Mouse (Mus musculus) ES-E14 (cell line): ENCODE data around the gene Ddx17. TPM values are rescaled to one million over a fixed set of nuclear protein-coding genes. Genes with fewer than 3 reads are reported as not detected.

Experiments used
- DNase-seq: peaks from one replicate; pipeline ENCODE4 v3.0.0-alpha.2; 2013; ENCODE audit warnings: low read depth, low spot score
- H3K27ac ChIP-seq: 2 replicates; pipeline ENCODE4 v1.5.1; 2012; ENCODE audit warnings: low read depth, mild to moderate bottlenecking, low read length, moderate library complexity, mixed read lengths; ENCODE audit not compliant: poor library complexity, insufficient read depth, severe bottlenecking
- H3K36me3 ChIP-seq: 2 replicates; pipeline ENCODE4 v1.6.1; 2012; ENCODE audit warnings: mild to moderate bottlenecking, low read length, moderate library complexity, mixed read lengths; ENCODE audit not compliant: control insufficient read depth, poor library complexity, insufficient read depth, severe bottlenecking
- H3K4me1 ChIP-seq, 2 experiments: fragments of 150-350 bp in 1 of 2; sonication (generic) in 1 of 2; 2 replicates each; pipeline ENCODE4 v1.6.1; 2012; ENCODE audit warnings: low read length in 2 of 2, mild to moderate bottlenecking in 1 of 2, mixed read lengths in 1 of 2; ENCODE audit not compliant: control insufficient read depth in 2 of 2, insufficient read depth in 2 of 2, poor library complexity in 1 of 2
- H3K4me3 ChIP-seq, 2 experiments: fragments of 150-350 bp in 1 of 2; sonication (generic) in 1 of 2; 2 replicates each; pipeline ENCODE4 v1.5.1; 2012; ENCODE audit warnings: low read length in 2 of 2, low read depth in 1 of 2, mild to moderate bottlenecking in 1 of 2, mixed read lengths in 1 of 2; ENCODE audit not compliant: insufficient read depth in 1 of 2, poor library complexity in 1 of 2, severe bottlenecking in 1 of 2
- H3K9ac ChIP-seq: 2 replicates; pipeline ENCODE4 v1.6.1; 2012; ENCODE audit warnings: low read depth, mild to moderate bottlenecking, low read length, mixed read lengths; ENCODE audit not compliant: poor library complexity, insufficient read depth, severe bottlenecking
- H3K9me3 ChIP-seq: fragments of 150-350 bp; sonication (generic); 2 replicates; pipeline ENCODE4 v1.6.1; 2012; ENCODE audit warnings: low read depth, mild to moderate bottlenecking, low read length; ENCODE audit not compliant: control insufficient read depth, insufficient read depth
- CHD2 ChIP-seq: IDR thresholded peaks from 2 replicates; pipeline ENCODE4 v1.6.1; 2014; ENCODE audit warnings: mild to moderate bottlenecking, low read depth, low read length, inconsistent platforms
- HCFC1 ChIP-seq: IDR thresholded peaks from 2 replicates; pipeline ENCODE4 v1.6.1; 2012; ENCODE audit warnings: low read length, inconsistent platforms, borderline replicate concordance; ENCODE audit not compliant: insufficient read depth
- MAFK ChIP-seq: IDR thresholded peaks from 2 replicates; pipeline ENCODE4 v1.6.1; 2014; ENCODE audit warnings: mild to moderate bottlenecking, low read depth, low read length, inconsistent platforms; ENCODE audit not compliant: insufficient read depth
- ZC3H11A ChIP-seq: IDR thresholded peaks from 2 replicates; pipeline ENCODE4 v1.6.1; 2012; ENCODE audit warnings: low read depth, mild to moderate bottlenecking, inconsistent platforms, low read length, borderline replicate concordance
- ZNF384 ChIP-seq: IDR thresholded peaks from 2 replicates; pipeline ENCODE4 v1.6.1; 2012; ENCODE audit warnings: low read depth, low read length, inconsistent platforms
- in situ Hi-C, 2 experiments: fragments of 600-800 bp; cut with MboI; formaldehyde crosslinking; loops; one replicate each; pipeline ENCODE4 v1.15.1; 2025; ENCODE audit warnings: low sequenced_read_pairs in 2 of 2, inconsistent platforms in 1 of 2; ENCODE audit not compliant: unreplicated experiment in 2 of 2
- total RNA-seq: library from RNA; depleted of rRNA; stranded (reverse); fragments of 300-350 nt; gene quantifications from 2 replicates; pipeline ENCODE4 v1.2.3, GENCODE M21; 2012; rRNA removed

Gene Ddx17
- total RNA-seq: 186 and 211 TPM in 2 replicates

DNA sequence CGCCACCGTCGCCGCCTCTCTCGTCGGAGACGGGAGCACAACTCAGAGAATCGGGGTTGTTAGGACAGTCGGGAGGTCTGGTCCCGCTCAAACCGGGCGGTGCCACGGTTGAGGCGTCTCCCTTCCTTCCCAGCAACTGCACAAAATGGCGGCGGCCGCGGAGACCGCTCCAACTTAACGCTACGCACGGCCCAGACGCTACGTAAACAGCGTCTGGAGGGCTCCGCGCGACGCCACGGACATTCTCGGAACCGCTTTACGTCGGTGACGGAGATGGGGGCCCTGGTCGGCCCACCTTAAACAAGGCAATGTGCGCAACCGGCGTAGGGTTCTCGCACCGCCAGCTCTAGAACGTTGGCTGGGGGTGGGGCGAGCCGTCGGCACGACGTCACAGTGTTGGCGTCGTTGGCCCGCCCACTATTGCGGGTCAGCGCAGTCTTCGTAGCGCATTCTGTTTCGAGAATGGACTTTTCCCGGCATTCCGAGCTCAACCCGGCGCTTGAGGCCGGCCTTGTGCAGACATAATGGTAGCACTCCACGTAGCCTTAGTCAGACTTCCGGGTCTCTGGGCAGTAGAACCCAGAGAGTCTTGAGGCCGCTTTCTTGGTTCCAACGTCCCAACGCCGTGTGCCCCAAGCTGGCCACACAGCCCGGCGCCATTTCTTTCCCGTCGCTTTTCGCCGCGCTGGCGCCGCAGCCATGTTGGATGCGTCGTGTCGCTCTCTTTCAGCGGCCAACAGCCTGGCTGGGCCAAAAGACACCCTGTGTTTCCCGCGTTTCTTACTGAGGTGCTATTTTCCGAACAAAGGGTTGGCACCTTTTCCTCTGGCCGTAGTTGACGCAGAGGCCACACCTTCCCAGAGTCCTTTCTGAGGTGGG, at the start of gene Ddx17:
Gene Ddx17, minus strand, starts transcription at position 332 of the 879 bp plus-strand sequence.
- in situ Hi-C loops: no loop called here
- Histone ChIP-seq H3K27ac (peak within 1 kb of the TSS; percentile 93), H3K4me3 (peak within 1 kb of the TSS; percentile 32 to 92), H3K9me3 (no peaks in the 10 kb centered on the region), H3K4me1 (peaks cover 0 to 4% of the 10 kb centered on the region in 2 experiments; a peak in 1 of 4 replicates), H3K36me3 (peaks cover 15% of the 10 kb centered on the region), H3K9ac (peak within 1 kb of the TSS; percentile 98)
- peak; percentile 96 for DNase-seq
- no peak for TF ChIP-seq MAFK
- TF ChIP-seq ZC3H11A: no peak
- TF ChIP-seq CHD2: no peak
- TF ChIP-seq HCFC1: no peak
- no peak for TF ChIP-seq ZNF384

DNA sequence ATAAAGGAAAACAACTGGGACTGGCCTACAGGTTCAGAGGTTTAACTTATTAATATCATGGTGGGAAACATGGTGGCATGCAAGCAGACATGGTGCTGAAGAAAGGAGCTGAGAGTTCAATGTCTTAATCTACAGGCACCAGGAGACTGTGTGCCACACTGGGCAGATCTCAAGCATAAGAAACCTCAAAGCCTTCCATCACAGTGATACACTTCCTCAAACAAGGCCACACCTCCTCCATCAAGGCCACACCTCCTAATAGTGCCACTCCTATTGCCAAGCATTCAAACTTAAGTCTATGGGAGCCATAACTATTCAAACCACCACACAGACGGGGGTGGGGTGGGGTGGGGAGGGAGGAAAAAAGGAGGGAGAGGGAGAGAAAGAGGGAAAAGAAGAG, 35.0 kb upstream of the Ddx17 start:
- H3K4me1 ChIP-seq: no peaks in the 10 kb centered on the region
- DNase-seq: no peak
- peaks cover 2% of the 10 kb centered on the region for H3K36me3 ChIP-seq
- in situ Hi-C loops: no loop called here
- no peak overlapping the region for H3K27ac ChIP-seq
- peaks cover 19% of the 10 kb centered on the region for H3K9me3 ChIP-seq
- H3K4me3 ChIP-seq: no peak overlapping the region
- H3K9ac ChIP-seq: no peak overlapping the region
- no peak for TF ChIP-seq MAFK
- TF ChIP-seq ZC3H11A: no peak
- no peak for TF ChIP-seq CHD2
- no peak for TF ChIP-seq HCFC1
- no peak for TF ChIP-seq ZNF384

DNA sequence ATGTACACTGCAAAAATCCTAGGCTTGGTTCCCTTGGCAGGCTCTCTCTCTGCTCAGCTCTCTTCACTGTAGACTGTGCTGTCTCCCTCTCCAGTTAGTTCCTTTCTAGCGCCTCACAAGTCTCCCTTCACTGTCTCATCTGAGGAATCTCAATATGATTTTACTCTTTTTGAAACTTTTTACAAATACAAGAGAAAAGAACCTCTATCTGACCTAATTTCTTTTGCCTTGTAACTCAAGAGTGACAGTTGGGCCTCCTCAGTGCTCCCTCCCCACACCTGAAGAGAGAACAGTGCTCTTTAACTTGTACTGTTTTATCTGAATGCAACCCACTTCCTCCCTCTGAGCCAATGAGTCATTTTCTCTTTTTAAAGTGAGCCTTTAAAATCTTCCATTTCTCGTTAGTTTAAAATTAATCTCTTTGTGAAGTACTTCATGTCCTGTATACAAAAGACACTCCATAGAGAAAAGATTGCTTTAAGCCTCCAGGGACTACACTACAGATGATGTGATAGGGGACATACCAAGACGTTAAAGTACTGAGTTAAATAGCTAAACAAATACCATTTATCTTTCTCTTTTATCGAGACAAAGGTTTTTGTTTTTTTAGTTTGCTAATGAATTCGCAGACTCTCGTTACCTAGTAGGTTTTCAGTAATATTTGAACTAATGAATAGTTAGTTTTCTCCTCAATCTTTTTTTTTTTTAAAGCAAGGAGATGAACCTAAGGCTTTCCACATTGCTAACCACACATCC, 31.3 kb upstream of the Ddx17 start:
- DNase-seq: no peak
- no peak overlapping the region for H3K9ac ChIP-seq
- TF ChIP-seq ZNF384 (no peak), CHD2 (no peak), HCFC1 (no peak), ZC3H11A (no peak), MAFK (no peak)
- H3K9me3 ChIP-seq: no peaks in the 10 kb centered on the region
- no peaks in the 10 kb centered on the region for H3K36me3 ChIP-seq
- in situ Hi-C loops: no loop called here
- H3K4me3 ChIP-seq: no peak overlapping the region
- no peak overlapping the region for H3K27ac ChIP-seq
- H3K4me1 ChIP-seq: no peaks in the 10 kb centered on the region

DNA sequence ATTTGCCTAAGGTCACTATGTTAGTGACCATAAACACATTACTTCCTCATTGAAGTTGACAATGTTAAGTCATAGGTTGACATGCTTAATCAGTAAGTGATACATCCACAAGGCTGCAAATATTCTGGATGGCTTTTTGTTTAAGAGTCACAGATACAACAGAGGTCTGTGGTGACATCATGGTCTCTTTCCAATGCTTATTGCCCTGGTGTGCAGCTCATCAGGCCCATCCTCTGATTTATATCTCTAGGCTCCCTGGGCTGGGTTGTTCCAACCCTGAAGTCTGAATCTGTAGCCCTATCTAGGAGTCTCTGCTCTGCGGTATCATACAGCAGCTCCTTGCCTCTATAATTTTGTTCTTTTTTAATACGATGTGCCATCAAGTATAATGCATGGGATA, 30.4 kb upstream of the Ddx17 start:
- in situ Hi-C loops: no loop called here
- H3K9me3 ChIP-seq: no peaks in the 10 kb centered on the region
- no peak overlapping the region for H3K27ac ChIP-seq
- no peak overlapping the region for H3K9ac ChIP-seq
- H3K4me1 ChIP-seq: no peaks in the 10 kb centered on the region
- TF ChIP-seq CHD2 (no peak), ZNF384 (no peak), MAFK (no peak), HCFC1 (no peak), ZC3H11A (no peak)
- no peak for DNase-seq
- no peak overlapping the region for H3K4me3 ChIP-seq
- H3K36me3 ChIP-seq: no peaks in the 10 kb centered on the region
